Mouse (Mus musculus) embryonic facial prominence, embryonic 13.5 days (tissue): Measurements from ENCODE around the gene Mst1r. TPM values are rescaled to one million over a fixed set of nuclear protein-coding genes. Genes with fewer than 3 reads are reported as not detected.

Experiments used
- ATAC-seq: fragments of 200-750 bp; cut with Nextera tagmentation; 2 replicates; pipeline ENCODE4 v1.8.0; 2017; ENCODE audit warnings: low read depth; ENCODE audit not compliant: insufficient number of reproducible peaks, insufficient read depth, low FRiP score, low TSS enrichment
- H3K27ac ChIP-seq: fragments of 300-500 bp; sonication (generic); 2 replicates; pipeline ENCODE4 v1.5.1; 2015; ENCODE audit warnings: moderate library complexity, mild to moderate bottlenecking, inconsistent platforms
- H3K27me3 ChIP-seq: fragments of 300-500 bp; sonication (generic); 2 replicates; pipeline ENCODE4 v1.6.1; 2015; ENCODE audit warnings: mild to moderate bottlenecking, inconsistent platforms
- H3K36me3 ChIP-seq: fragments of 300-500 bp; sonication (generic); 2 replicates; pipeline ENCODE4 v1.6.1; 2015; ENCODE audit warnings: mild to moderate bottlenecking, inconsistent platforms
- H3K4me1 ChIP-seq: fragments of 300-500 bp; sonication (generic); 2 replicates; pipeline ENCODE4 v1.6.1; 2015; ENCODE audit warnings: inconsistent platforms
- H3K4me2 ChIP-seq: fragments of 300-500 bp; sonication (generic); 2 replicates; pipeline ENCODE4 v1.6.1; 2015; ENCODE audit warnings: moderate library complexity, mild to moderate bottlenecking, inconsistent platforms
- H3K4me3 ChIP-seq: fragments of 300-500 bp; sonication (generic); 2 replicates; pipeline ENCODE4 v1.5.1; 2015; ENCODE audit warnings: mild to moderate bottlenecking, inconsistent platforms
- H3K9ac ChIP-seq: fragments of 300-500 bp; sonication (generic); 2 replicates; pipeline ENCODE4 v1.6.1; 2015; ENCODE audit warnings: mild to moderate bottlenecking, inconsistent platforms
- H3K9me3 ChIP-seq: fragments of 300-500 bp; sonication (generic); 2 replicates; pipeline ENCODE4 v1.6.1; 2016; ENCODE audit warnings: inconsistent platforms
- WGBS: fragments of 180-500 bp; shearing (Covaris S2); methylation state at CpG from one replicate; pipeline ENCODE4 v1.1.7; 2015; ENCODE audit warnings: mixed read lengths; 5-methylcytosine and 5-hydroxymethylcytosine counted together
- polyA plus RNA-seq: library from polyadenylated mRNA; unstranded; fragments of >200 nt; fragmentation: Nextera tagmentation; extraction: Ambion mirVana; gene quantifications from 2 replicates; pipeline ENCODE4 v1.2.1, GENCODE M21; 2015

The Mst1r gene
- polyA plus RNA-seq, 1 experiment from 2014 or later = 5.1 TPM

- 91% methylated on average over 10 of the region's 10 CpGs for WGBS
- Histone ChIP-seq H3K27ac (no peak overlapping the region), H3K4me3 (no peak overlapping the region), H3K27me3 (peaks cover 23% of the 10 kb centered on the region), H3K9ac (no peak overlapping the region), H3K4me2 (no peak overlapping the region), H3K9me3 (no peaks in the 10 kb centered on the region), H3K36me3 (peaks cover 35% of the 10 kb centered on the region), H3K4me1 (peaks cover 11% of the 10 kb centered on the region)
- ATAC-seq = no peak
Measured at GRCm38 (mm10) chr9:107898563-107898962, 8.1 kb upstream of the Mst1r start.

GRCm38 (mm10) chr9:107899855-107900254 is 6.8 kb upstream of the Mst1r start:
- H3K36me3 ChIP-seq = peaks cover 35% of the 10 kb centered on the region
- 64% methylated on average over 12 of the region's 12 CpGs for WGBS
- ATAC-seq = no peak
- H3K9me3 ChIP-seq = no peaks in the 10 kb centered on the region
- H3K4me2 ChIP-seq = no peak overlapping the region
- H3K27me3 ChIP-seq = peaks cover 23% of the 10 kb centered on the region
- H3K4me1 ChIP-seq = peaks cover 11% of the 10 kb centered on the region
- H3K4me3 ChIP-seq = no peak overlapping the region
- H3K9ac ChIP-seq = no peak overlapping the region
- H3K27ac ChIP-seq = no peak overlapping the region

GRCm38 (mm10) chr9:107900840-107901626 is 5.6 kb upstream of the Mst1r start:
- peak overlapping the region; percentile 66 for H3K4me2 ChIP-seq
- H3K9me3 ChIP-seq = no peaks in the 10 kb centered on the region
- H3K9ac ChIP-seq = peak overlapping the region; percentile 63
- H3K4me3 ChIP-seq = peak overlapping the region; percentile 37
- H3K27me3 ChIP-seq = peaks cover 23% of the 10 kb centered on the region
- H3K4me1 ChIP-seq = peaks cover 17% of the 10 kb centered on the region
- H3K27ac ChIP-seq = no peak overlapping the region
- peaks cover 35% of the 10 kb centered on the region for H3K36me3 ChIP-seq
- WGBS = 4% methylated on average over 44 of the region's 44 CpGs
- ATAC-seq = no peak

- Histone ChIP-seq H3K36me3 (peaks cover 35% of the 10 kb centered on the region), H3K4me1 (peaks cover 23% of the 10 kb centered on the region), H3K4me2 (peak overlapping the region; percentile 66), H3K27me3 (peaks cover 23% of the 10 kb centered on the region), H3K9me3 (no peaks in the 10 kb centered on the region), H3K27ac (no peak overlapping the region), H3K9ac (peak overlapping the region; percentile 63; the same call in 1 of the 2 replicates), H3K4me3 (0 out of 2 replicates have a peak overlapping the region, but pooled peaks have one; percentile 37)
- WGBS = 17% methylated on average over 17 of the region's 17 CpGs
- no peak for ATAC-seq
Measured at GRCm38 (mm10) chr9:107901627-107901914, 5.1 kb upstream of the Mst1r start.

GRCm38 (mm10) chr9:107904726-107905125 is 1.9 kb upstream of the Mst1r start:
- 9% methylated on average over 4 of the region's 4 CpGs for WGBS
- Histone ChIP-seq H3K4me2 (no peak overlapping the region), H3K9me3 (no peaks in the 10 kb centered on the region), H3K27ac (no peak overlapping the region), H3K36me3 (peaks cover 20% of the 10 kb centered on the region), H3K4me1 (peaks cover 54% of the 10 kb centered on the region), H3K27me3 (peaks cover 22% of the 10 kb centered on the region), H3K4me3 (no peak overlapping the region), H3K9ac (no peak overlapping the region)
- ATAC-seq = no peak

GRCm38 (mm10) chr9:107906967-107907800 is 511 bp downstream of the Mst1r start:
- Histone ChIP-seq H3K27me3 (no peaks in the 10 kb centered on the region), H3K9ac (peak overlapping the region; percentile 64), H3K4me3 (peak overlapping the region; percentile 45), H3K27ac (peak overlapping the region; percentile 75), H3K4me2 (peak overlapping the region; percentile 70), H3K36me3 (peaks cover 8% of the 10 kb centered on the region), H3K4me1 (peaks cover 43% of the 10 kb centered on the region), H3K9me3 (no peaks in the 10 kb centered on the region)
- no peak for ATAC-seq
- WGBS = 45% methylated on average over 31 of the region's 31 CpGs

- Histone ChIP-seq H3K4me2 (peak overlapping the region; percentile 70), H3K27ac (peak overlapping the region; percentile 3; the same call in 1 of the 2 replicates), H3K4me1 (peaks cover 43% of the 10 kb centered on the region), H3K9ac (peak overlapping the region; percentile 64; the same call in 1 of the 2 replicates), H3K4me3 (peak overlapping the region; percentile 45), H3K36me3 (peaks cover 8% of the 10 kb centered on the region), H3K9me3 (no peaks in the 10 kb centered on the region), H3K27me3 (no peaks in the 10 kb centered on the region)
- no peak for ATAC-seq
- WGBS = 79% methylated on average over 14 of the region's 14 CpGs
Measured at GRCm38 (mm10) chr9:107907801-107908120, 1.1 kb downstream of the Mst1r start.

GRCm38 (mm10) chr9:107908410-107909158 is 1.9 kb downstream of the Mst1r start:
- Histone ChIP-seq H3K27ac (no peak overlapping the region), H3K9me3 (no peaks in the 10 kb centered on the region), H3K4me2 (peak overlapping the region; percentile 70), H3K36me3 (peaks cover 13% of the 10 kb centered on the region; the same call in 1 of the 2 replicates), H3K4me1 (peaks cover 43% of the 10 kb centered on the region), H3K9ac (peak overlapping the region; percentile 64), H3K4me3 (peak overlapping the region; percentile 45), H3K27me3 (no peaks in the 10 kb centered on the region)
- no peak for ATAC-seq
- 35% methylated on average over 18 of the region's 18 CpGs for WGBS

- H3K4me3 ChIP-seq = no peak overlapping the region
- peaks cover 40% of the 10 kb centered on the region for H3K4me1 ChIP-seq
- H3K36me3 ChIP-seq = peaks cover 19% of the 10 kb centered on the region
- no peaks in the 10 kb centered on the region for H3K9me3 ChIP-seq
- H3K9ac ChIP-seq = no peak overlapping the region
- no peak for ATAC-seq
- WGBS = 85% methylated on average over 15 of the region's 15 CpGs
- H3K4me2 ChIP-seq = peak overlapping the region; percentile 70; the same call in 1 of the 2 replicates
- H3K27ac ChIP-seq = no peak overlapping the region
- H3K27me3 ChIP-seq = no peaks in the 10 kb centered on the region
Measured at GRCm38 (mm10) chr9:107910025-107910769, 3.5 kb downstream of the Mst1r start.

GRCm38 (mm10) chr9:107914764-107915420 is 8.2 kb downstream of the Mst1r start:
- ATAC-seq = no peak
- no peak overlapping the region for H3K4me3 ChIP-seq
- peaks cover 19% of the 10 kb centered on the region for H3K36me3 ChIP-seq
- WGBS = 74% methylated on average over 16 of the region's 16 CpGs
- no peaks in the 10 kb centered on the region for H3K9me3 ChIP-seq
- no peak overlapping the region for H3K9ac ChIP-seq
- H3K27me3 ChIP-seq = no peaks in the 10 kb centered on the region
- H3K27ac ChIP-seq = 0 out of 2 replicates have a peak overlapping the region, but pooled peaks have one; percentile 11
- H3K4me2 ChIP-seq = no peak overlapping the region
- H3K4me1 ChIP-seq = peaks cover 21% of the 10 kb centered on the region
